8 mouse cellular contexts compared by ENCODE assay signal in the genomic region with DNA sequence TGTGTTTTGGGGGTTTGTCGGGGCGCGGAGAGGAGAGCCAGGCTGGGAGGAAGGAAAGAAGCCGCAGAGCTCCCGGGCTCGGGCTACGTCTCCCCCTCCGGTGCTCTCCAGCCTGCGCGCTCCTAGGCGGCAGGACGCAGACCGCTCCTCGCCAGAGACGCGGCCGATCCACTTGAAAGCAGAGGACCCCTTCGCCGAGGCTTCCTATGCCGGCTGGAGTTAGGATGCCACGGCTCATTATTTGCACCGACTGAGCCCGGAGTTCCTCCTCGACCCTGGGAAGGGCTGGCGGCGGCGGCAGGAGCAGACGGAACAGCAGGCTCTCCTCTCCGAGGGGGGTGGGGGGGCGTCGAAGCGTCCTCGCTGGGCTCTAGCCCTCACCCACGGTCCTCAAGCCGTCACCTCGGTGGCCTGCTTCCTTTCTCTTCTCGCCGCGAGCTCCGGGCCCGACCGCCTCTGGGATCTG. TPM values are rescaled to one million over a fixed set of nuclear protein-coding genes. Genes with fewer than 3 reads are reported as not detected.
A peak's percentile ranks its signal among the peaks of the same experiment; 100 is the strongest.
DNase-seq lines count a peak whose midpoint lies in the region; ATAC-seq and TF ChIP-seq lines count a peak whose summit lies in the region.

No protein-coding gene starts in this region.

- no peaks in the 10 kb centered on the region for H3K79me2 ChIP-seq in heart, adult 2 months (replicated peaks; ENCODE audit: control insufficient read depth, insufficient read depth, low read length)

- peak overlapping the region; percentile 67 for H3K4me3 ChIP-seq in heart, adult 2 months
- peak overlapping the region; percentile 65 for H3K4me3 ChIP-seq in erythroblast, embryonic 14.5 days (replicated peaks)
- peak overlapping the region; percentile 98 for H3K4me3 ChIP-seq in limb, embryonic 12.5 days (replicated peaks)

- intact Hi-C loops in heart, adult 2 months (cut with DNase I) = loop anchor here (2.0 to 5.0 kb wide), 3 partner anchors 155 to 326 kb away; no protein-coding TSS in a partner anchor

- no peak for DNase-seq in heart, adult 2 months
- no peak for DNase-seq in heart, adult 8-10 months (ENCODE audit: low spot score)
- DNase-seq in neural tube, embryonic 10.5 days (ENCODE audit: extremely low spot score, low spot score) = peak; percentile 75
- DNase-seq in adrenal gland, adult (ENCODE audit: inconsistent age in 2 of 2, low spot score in 1 of 2) = no peak
- no peak for DNase-seq in cerebellum, adult 8-10 months

- peaks cover 4% of the 10 kb centered on the region; the same call in 1 of the 2 replicates for H3K9me3 ChIP-seq in erythroblast, embryonic 14.5 days (ENCODE audit: control insufficient read depth, low read length)
- H3K9me3 ChIP-seq in limb, embryonic 12.5 days = no peaks in the 10 kb centered on the region

- under 1% methylated on average over 33 of the region's 42 CpGs for WGBS in heart, adult 2 months
- WGBS in limb, embryonic 12.5 days = under 1% methylated on average over 42 of the region's 42 CpGs

- TF ChIP-seq POLR2A in heart, adult 2 months (IDR thresholded peaks at IDR 0.05; ENCODE audit: insufficient read depth, low read depth, low read length) = no peak

- H3K4me1 ChIP-seq in heart, adult 2 months (ENCODE audit: control insufficient read depth, insufficient read depth, low read length) = peaks cover 6% of the 10 kb centered on the region; the same call in 1 of the 2 replicates
- H3K4me1 ChIP-seq in erythroblast, embryonic 14.5 days (ENCODE audit: control insufficient read depth) = peaks cover 77% of the 10 kb centered on the region
- peaks cover 58% of the 10 kb centered on the region for H3K4me1 ChIP-seq in limb, embryonic 12.5 days (replicated peaks)

- H3K27ac ChIP-seq in heart, adult 2 months = peak overlapping the region; percentile 89
- peak overlapping the region; percentile 97 for H3K27ac ChIP-seq in limb, embryonic 12.5 days

- peak; percentile 13 for ATAC-seq in CD4-positive, CD25-positive, alpha-beta regulatory T cell, adult 4 months
- no peak for ATAC-seq in limb, embryonic 12.5 days (ENCODE audit: insufficient number of reproducible peaks, insufficient read depth, low FRiP score, low TSS enrichment, low read depth)

- H3K4me2 ChIP-seq in limb, embryonic 12.5 days = peak overlapping the region; percentile 92

- no peaks in the 10 kb centered on the region; the same call in 1 of the 2 replicates for H3K36me3 ChIP-seq in heart, adult 2 months (ENCODE audit: control insufficient read depth, insufficient read depth, low read length)
- H3K36me3 ChIP-seq in erythroblast, embryonic 14.5 days (ENCODE audit: control insufficient read depth) = peaks cover 4% of the 10 kb centered on the region; the same call in 1 of the 2 replicates
- peaks cover 21% of the 10 kb centered on the region for H3K36me3 ChIP-seq in limb, embryonic 12.5 days

- no peak for TF ChIP-seq EP300 in heart, adult 2 months (IDR thresholded peaks at IDR 0.05; ENCODE audit: insufficient read depth, low read depth, low read length)

- H3K9ac ChIP-seq in heart, adult 2 months (ENCODE audit: low read depth, low read length) = peak overlapping the region; percentile 79
- H3K9ac ChIP-seq in limb, embryonic 12.5 days (replicated peaks) = peak overlapping the region; percentile 100

- no peak for TF ChIP-seq CTCF in heart, adult 2 months (IDR thresholded peaks at IDR 0.05)

- peaks cover 2% of the 10 kb centered on the region; the same call in 1 of the 2 replicates for H3K27me3 ChIP-seq in heart, adult 2 months (ENCODE audit: control insufficient read depth, insufficient read depth, low read length)
- peaks cover 65% of the 10 kb centered on the region for H3K27me3 ChIP-seq in erythroblast, embryonic 14.5 days (ENCODE audit: control insufficient read depth)
- no peaks in the 10 kb centered on the region for H3K27me3 ChIP-seq in limb, embryonic 12.5 days

RNA-seq across cellular contexts. Expression of gene Tle3, which starts 0.4 kb away (rescaled TPM):
- 10 to 100 TPM; 16.5 to 16.8 TPM for total RNA-seq in heart, adult 2 months (2021)
- 15.7 and 16.6 TPM in 2 replicates for polyA plus RNA-seq in heart, adult 2 months (2012; rRNA removed)
- total RNA-seq in heart, adult 8-10 months (2022) = 10 to 100 TPM in 3 of 4 experiments, 1 to 10 TPM in 1; 9.7 to 16.2 (median 14.0) TPM
- polyA plus RNA-seq in CD4-positive, CD25-positive, alpha-beta regulatory T cell, adult 4 months (2017; shearing (Covaris generic)) = 10 to 100 TPM; 19.6 to 23.7 TPM
- 1.5 and 2.1 TPM in 2 replicates for polyA plus RNA-seq in erythroblast, embryonic 14.5 days (2012)
- 59.1 and 71.2 TPM in 2 replicates for polyA plus RNA-seq in limb, embryonic 12.5 days (2016; fragmentation: Nextera tagmentation; extraction: Ambion mirVana)
